Mouse (Mus musculus): ENCODE data around the gene Slc39a5.

DNA sequence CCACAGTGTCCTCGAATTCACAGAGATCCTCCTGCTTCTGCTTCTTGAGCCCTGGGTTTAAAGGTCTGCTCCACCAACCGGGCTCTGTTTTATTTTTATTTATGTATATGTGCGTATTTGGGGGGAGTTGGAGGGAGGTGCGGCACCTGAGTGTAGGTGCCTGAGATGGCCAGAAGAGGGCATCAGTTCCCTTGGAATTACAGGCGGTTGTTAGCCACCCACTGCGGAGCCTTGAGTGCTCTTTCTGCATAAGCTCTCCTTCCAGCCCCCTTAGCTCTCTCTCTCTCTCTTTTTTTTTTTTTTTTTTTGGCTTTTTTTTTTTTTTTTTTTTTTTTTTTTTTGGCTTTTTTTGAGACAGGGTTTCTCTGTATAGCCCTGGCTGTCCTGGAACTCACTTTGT, 26.6 kb downstream of the Slc39a5 start:
- TF ChIP-seq CTCF (IDR thresholded peaks at IDR 0.05; ENCODE audit: extremely low read depth, insufficient read length, insufficient replicate concordance, low read depth, low read length) (peak; percentile 27; the same call in 1 of the 2 replicates), POLR2A (IDR thresholded peaks at IDR 0.05; ENCODE audit: low read depth, low read length) (no peak)
